Mouse (Mus musculus): ENCODE data around the gene Atf5. TPM values are rescaled to one million over a fixed set of nuclear protein-coding genes. Genes with fewer than 3 reads are reported as not detected.

The Atf5 gene
- 250 and 576 TPM in 2 replicates for polyA plus RNA-seq (2012; rRNA removed; ENCODE audit: low replicate concordance)

GRCm38 (mm10) chr7:44816470-44817021 lies at the start of gene Atf5:
Gene Atf5, minus strand, starts transcription at chr7:44816658.

GRCm38 (mm10) chr7:44857042-44857552 lies 40.6 kb upstream of the Atf5 start, which contains the start of gene Pnkp:
Gene Pnkp, plus strand, starts transcription at chr7:44857139.

GRCm38 (mm10) chr7:44848561-44849415 lies 32.3 kb upstream of the Atf5 start, which contains the start of the genes Akt1s1 and Tbc1d17:
Gene Akt1s1, plus strand, starts transcription at chr7:44848991.
Gene Tbc1d17, minus strand, starts transcription at chr7:44849079.

GRCm38 (mm10) chr7:44815721-44816469 lies 563 bp downstream of the Atf5 start, which contains the start of the genes Nup62 and Il4i1:
Gene Nup62, plus strand, starts transcription at chr7:44816088.
Gene Il4i1, plus strand, starts transcription at chr7:44816387.

Other genes with a start within 250 kb of the Atf5 start
- 46.1 and 70.1 TPM in 2 replicates for gene Napsa, start 244.3 kb downstream of the Atf5 start, polyA plus RNA-seq (2012; rRNA removed; ENCODE audit: low replicate concordance)
- gene Kcnc3, start 226.0 kb downstream of the Atf5 start, polyA plus RNA-seq (2012; rRNA removed; ENCODE audit: low replicate concordance), result 1.5 and 1.9 TPM in 2 replicates
- 8.5 and 15.5 TPM in 2 replicates for gene Myh14, start 145.8 kb downstream of the Atf5 start, polyA plus RNA-seq (2012; rRNA removed; ENCODE audit: low replicate concordance)
- not detected in 2 replicates for gene Izumo2, start 107.9 kb downstream of the Atf5 start, polyA plus RNA-seq (2012; rRNA removed; ENCODE audit: low replicate concordance)
- 43.8 and 48.7 TPM in 2 replicates for gene Vrk3, start 68.2 kb downstream of the Atf5 start, polyA plus RNA-seq (2012; rRNA removed; ENCODE audit: low replicate concordance)
- gene Zfp473, start 65.6 kb downstream of the Atf5 start, polyA plus RNA-seq (2012; rRNA removed; ENCODE audit: low replicate concordance), result 0.11 and 0.13 TPM in 2 replicates
- 64.4 and 76.1 TPM in 2 replicates for gene Nup62, start 570 bp downstream of the Atf5 start, polyA plus RNA-seq (2012; rRNA removed; ENCODE audit: low replicate concordance)
- gene Il4i1, start 271 bp downstream of the Atf5 start, polyA plus RNA-seq (2012; rRNA removed; ENCODE audit: low replicate concordance), result 51.1 and 162 TPM in 2 replicates
- gene Akt1s1, start 32.3 kb upstream of the Atf5 start, polyA plus RNA-seq (2012; rRNA removed; ENCODE audit: low replicate concordance), result 67.1 and 282 TPM in 2 replicates
- gene Tbc1d17, start 32.4 kb upstream of the Atf5 start, polyA plus RNA-seq (2012; rRNA removed; ENCODE audit: low replicate concordance), result 115 and 138 TPM in 2 replicates
- 39.0 and 104 TPM in 2 replicates for gene Pnkp, start 40.5 kb upstream of the Atf5 start, polyA plus RNA-seq (2012; rRNA removed; ENCODE audit: low replicate concordance)
- gene Ptov1, start 53.1 kb upstream of the Atf5 start, polyA plus RNA-seq (2012; rRNA removed; ENCODE audit: low replicate concordance), result 230 and 261 TPM in 2 replicates
- gene Med25, start 76.1 kb upstream of the Atf5 start, polyA plus RNA-seq (2012; rRNA removed; ENCODE audit: low replicate concordance), result 108 and 237 TPM in 2 replicates
- 65.1 and 103 TPM in 2 replicates for gene Fuz, start 79.4 kb upstream of the Atf5 start, polyA plus RNA-seq (2012; rRNA removed; ENCODE audit: low replicate concordance)
- 87.8 and 112 TPM in 2 replicates for gene Ap2a1, start 112.8 kb upstream of the Atf5 start, polyA plus RNA-seq (2012; rRNA removed; ENCODE audit: low replicate concordance)
- 0.19 and 0.26 TPM in 2 replicates for gene Tsks, start 126.5 kb upstream of the Atf5 start, polyA plus RNA-seq (2012; rRNA removed; ENCODE audit: low replicate concordance)
- gene Cpt1c, start 158.2 kb upstream of the Atf5 start, polyA plus RNA-seq (2012; rRNA removed; ENCODE audit: low replicate concordance), result 34.3 and 34.4 TPM in 2 replicates
- 97.1 and 118 TPM in 2 replicates for gene Prmt1, start 169.9 kb upstream of the Atf5 start, polyA plus RNA-seq (2012; rRNA removed; ENCODE audit: low replicate concordance)
- 120 and 136 TPM in 2 replicates for gene Irf3, start 181.0 kb upstream of the Atf5 start, polyA plus RNA-seq (2012; rRNA removed; ENCODE audit: low replicate concordance)
- gene Bcl2l12, start 182.1 kb upstream of the Atf5 start, polyA plus RNA-seq (2012; rRNA removed; ENCODE audit: low replicate concordance), result 38.7 and 59.9 TPM in 2 replicates
- 58.3 and 111 TPM in 2 replicates for gene Scaf1, start 199.7 kb upstream of the Atf5 start, polyA plus RNA-seq (2012; rRNA removed; ENCODE audit: low replicate concordance)
- 201 and 278 TPM in 2 replicates for gene Rras, start 201.3 kb upstream of the Atf5 start, polyA plus RNA-seq (2012; rRNA removed; ENCODE audit: low replicate concordance)
- 7.2 and 19.0 TPM in 2 replicates for gene Prr12, start 236.2 kb upstream of the Atf5 start, polyA plus RNA-seq (2012; rRNA removed; ENCODE audit: low replicate concordance)
- gene Nosip, start 245.8 kb upstream of the Atf5 start, polyA plus RNA-seq (2012; rRNA removed; ENCODE audit: low replicate concordance), result 75.7 and 106 TPM in 2 replicates
- 74.1 and 134 TPM in 2 replicates for gene Prrg2, start 246.0 kb upstream of the Atf5 start, polyA plus RNA-seq (2012; rRNA removed; ENCODE audit: low replicate concordance)

Data from mammary gland, adult 2 months (tissue).